Mouse (Mus musculus): ENCODE measurements around the gene Strbp. TPM values are rescaled to one million over a fixed set of nuclear protein-coding genes. Genes with fewer than 3 reads are reported as not detected.

The Strbp gene
- polyA plus RNA-seq, 1 experiment from 2014 or later = 102 TPM

GRCm38 (mm10) chr2:37731241-37731801 lies 27.7 kb upstream of the Strbp start:
- Histone ChIP-seq H3K4me2 (replicated peaks) (no peak overlapping the region), H3K36me3 (no peaks in the 10 kb centered on the region), H3K4me1 (peaks cover 9% of the 10 kb centered on the region), H3K9ac (no peak overlapping the region), H3K27ac (no peak overlapping the region), H3K27me3 (no peaks in the 10 kb centered on the region), H3K9me3 (replicated peaks) (no peaks in the 10 kb centered on the region), H3K4me3 (no peak overlapping the region)
- 87% methylated on average over 5 of the region's 5 CpGs for WGBS
- no peak for ATAC-seq (ENCODE audit: low FRiP score)

GRCm38 (mm10) chr2:37724231-37724630 lies 20.6 kb upstream of the Strbp start:
- Histone ChIP-seq H3K9ac (no peak overlapping the region), H3K36me3 (no peaks in the 10 kb centered on the region), H3K9me3 (replicated peaks) (no peaks in the 10 kb centered on the region), H3K4me2 (replicated peaks) (no peak overlapping the region), H3K27ac (no peak overlapping the region), H3K4me1 (peaks cover 9% of the 10 kb centered on the region), H3K4me3 (no peak overlapping the region), H3K27me3 (no peaks in the 10 kb centered on the region)
- 69% methylated on average over 4 of the region's 4 CpGs for WGBS
- ATAC-seq (ENCODE audit: low FRiP score) = no peak

- Histone ChIP-seq H3K36me3 (no peaks in the 10 kb centered on the region), H3K4me2 (replicated peaks) (no peak overlapping the region), H3K9me3 (replicated peaks) (no peaks in the 10 kb centered on the region), H3K9ac (no peak overlapping the region), H3K4me1 (peaks cover 9% of the 10 kb centered on the region), H3K27ac (no peak overlapping the region), H3K27me3 (no peaks in the 10 kb centered on the region), H3K4me3 (no peak overlapping the region)
- 69% methylated on average over 11 of the region's 11 CpGs for WGBS
- ATAC-seq (ENCODE audit: low FRiP score) = 0 out of 2 replicates have a peak, but pooled peaks have one; percentile 11
These were observed 19.9 kb upstream of the Strbp start for GRCm38 (mm10) chr2:37723501-37724090.

- H3K27me3 ChIP-seq = no peaks in the 10 kb centered on the region
- ATAC-seq (ENCODE audit: low FRiP score) = peak; percentile 52; the same call in 1 of the 2 replicates
- WGBS = 82% methylated on average over 14 of the region's 14 CpGs
- no peak overlapping the region for H3K4me2 ChIP-seq (replicated peaks)
- H3K27ac ChIP-seq = no peak overlapping the region
- no peak overlapping the region for H3K4me3 ChIP-seq
- H3K36me3 ChIP-seq = no peaks in the 10 kb centered on the region
- peaks cover 9% of the 10 kb centered on the region for H3K4me1 ChIP-seq
- H3K9ac ChIP-seq = no peak overlapping the region
- H3K9me3 ChIP-seq (replicated peaks) = no peaks in the 10 kb centered on the region
These were observed 19.2 kb upstream of the Strbp start for GRCm38 (mm10) chr2:37722674-37723465.

GRCm38 (mm10) chr2:37716266-37716665 lies 12.6 kb upstream of the Strbp start:
- no peak overlapping the region for H3K4me2 ChIP-seq (replicated peaks)
- no peak for ATAC-seq (ENCODE audit: low FRiP score)
- H3K4me3 ChIP-seq = no peak overlapping the region
- no peaks in the 10 kb centered on the region for H3K36me3 ChIP-seq
- H3K27me3 ChIP-seq = no peaks in the 10 kb centered on the region
- WGBS = 77% methylated on average over 6 of the region's 6 CpGs
- H3K9me3 ChIP-seq (replicated peaks) = no peaks in the 10 kb centered on the region
- no peak overlapping the region for H3K9ac ChIP-seq
- no peaks in the 10 kb centered on the region for H3K4me1 ChIP-seq
- no peak overlapping the region for H3K27ac ChIP-seq

GRCm38 (mm10) chr2:37715364-37715763 lies 11.7 kb upstream of the Strbp start:
- Histone ChIP-seq H3K4me2 (replicated peaks) (no peak overlapping the region), H3K27me3 (no peaks in the 10 kb centered on the region), H3K27ac (no peak overlapping the region), H3K9me3 (replicated peaks) (no peaks in the 10 kb centered on the region), H3K9ac (no peak overlapping the region), H3K4me1 (no peaks in the 10 kb centered on the region), H3K4me3 (no peak overlapping the region), H3K36me3 (no peaks in the 10 kb centered on the region)
- WGBS = 77% methylated on average over 3 of the region's 3 CpGs
- ATAC-seq (ENCODE audit: low FRiP score) = no peak

- 86% methylated on average over 3 of the region's 3 CpGs for WGBS
- no peak for ATAC-seq (ENCODE audit: low FRiP score)
- no peak overlapping the region for H3K9ac ChIP-seq
These were observed 9.4 kb upstream of the Strbp start for GRCm38 (mm10) chr2:37713100-37713499.

GRCm38 (mm10) chr2:37708835-37709234 lies 5.2 kb upstream of the Strbp start:
- Histone ChIP-seq H3K4me2 (replicated peaks) (no peak overlapping the region), H3K4me3 (no peak overlapping the region), H3K9ac (no peak overlapping the region), H3K9me3 (replicated peaks) (no peaks in the 10 kb centered on the region), H3K4me1 (peaks cover 5% of the 10 kb centered on the region), H3K36me3 (no peaks in the 10 kb centered on the region), H3K27ac (no peak overlapping the region), H3K27me3 (peaks cover 7% of the 10 kb centered on the region; the same call in 1 of the 2 replicates)
- 79% methylated on average over 3 of the region's 3 CpGs for WGBS
- no peak for ATAC-seq (ENCODE audit: low FRiP score)

More at GRCm38 (mm10) chr2:37713100-37713499, 9.4 kb upstream of the Strbp start:
- H3K9me3 ChIP-seq (replicated peaks) = no peaks in the 10 kb centered on the region
- no peaks in the 10 kb centered on the region for H3K27me3 ChIP-seq
- no peaks in the 10 kb centered on the region for H3K36me3 ChIP-seq
- H3K4me1 ChIP-seq = no peaks in the 10 kb centered on the region
- H3K4me2 ChIP-seq (replicated peaks) = no peak overlapping the region
- no peak overlapping the region for H3K27ac ChIP-seq
- H3K4me3 ChIP-seq = no peak overlapping the region

GRCm38 (mm10) chr2:37704141-37704760 lies 592 bp upstream of the Strbp start:
- peak overlapping the region; percentile 93 for H3K4me3 ChIP-seq
- H3K27me3 ChIP-seq = peaks cover 7% of the 10 kb centered on the region; the same call in 1 of the 2 replicates
- WGBS = 12% methylated on average over 4 of the region's 4 CpGs
- H3K36me3 ChIP-seq = no peaks in the 10 kb centered on the region
- H3K9me3 ChIP-seq (replicated peaks) = no peaks in the 10 kb centered on the region
- 0 out of 2 replicates have a peak, but pooled peaks have one; percentile 5 for ATAC-seq (ENCODE audit: low FRiP score)
- peak overlapping the region; percentile 89; the same call in 1 of the 2 replicates for H3K27ac ChIP-seq
- H3K4me1 ChIP-seq = peaks cover 25% of the 10 kb centered on the region
- H3K4me2 ChIP-seq (replicated peaks) = peak overlapping the region; percentile 56
- peak overlapping the region; percentile 98 for H3K9ac ChIP-seq

- peak; percentile 65 for ATAC-seq (ENCODE audit: low FRiP score)
- H3K9me3 ChIP-seq (replicated peaks) = no peaks in the 10 kb centered on the region
These were observed 1.1 kb downstream of the Strbp start for GRCm38 (mm10) chr2:37702301-37703172.

GRCm38 (mm10) chr2:37689064-37689615 lies 14.5 kb downstream of the Strbp start:
- H3K27ac ChIP-seq = no peak overlapping the region
- WGBS = 74% methylated on average over 3 of the region's 3 CpGs
- ATAC-seq (ENCODE audit: low FRiP score) = no peak

More at GRCm38 (mm10) chr2:37702301-37703172, 1.1 kb downstream of the Strbp start:
- Histone ChIP-seq H3K4me2 (replicated peaks) (peak overlapping the region; percentile 88), H3K27me3 (peaks cover 7% of the 10 kb centered on the region; the same call in 1 of the 2 replicates), H3K4me1 (peaks cover 25% of the 10 kb centered on the region), H3K9ac (peak overlapping the region; percentile 98), H3K36me3 (0 out of 2 replicates have a peak, but pooled peaks cover 7% of the 10 kb centered on the region), H3K27ac (peak overlapping the region; percentile 89), H3K4me3 (peak overlapping the region; percentile 93)
- under 1% methylated on average over 49 of the region's 70 CpGs for WGBS

More at GRCm38 (mm10) chr2:37689064-37689615, 14.5 kb downstream of the Strbp start:
- Histone ChIP-seq H3K9ac (no peak overlapping the region), H3K4me1 (no peaks in the 10 kb centered on the region), H3K36me3 (no peaks in the 10 kb centered on the region), H3K4me2 (replicated peaks) (no peak overlapping the region), H3K4me3 (no peak overlapping the region), H3K9me3 (replicated peaks) (no peaks in the 10 kb centered on the region), H3K27me3 (no peaks in the 10 kb centered on the region)
